Mouse (Mus musculus) left cerebral cortex, postnatal 25 days (tissue): Measurements from ENCODE around the gene Hint2. TPM values are rescaled to one million over a fixed set of nuclear protein-coding genes. Genes with fewer than 3 reads are reported as not detected.
A peak's percentile ranks its signal among the peaks of the same experiment; 100 is the strongest.

Experiments used
- DNase-seq, 2 experiments: peaks; one replicate each; pipeline ENCODE4 v3.0.0; 2022; ENCODE audit warnings: low spot score in 2 of 2, mixed read lengths in 1 of 2
- intact Hi-C: fragments of 180-260 bp; cut with DNase I; formaldehyde crosslinking; loops from one replicate; pipeline ENCODE4 v1.15.1; 2025
- microRNA-seq, 2 experiments: library from miRNA; unstranded; fragments of <30 nt; microRNA quantifications; one replicate each; pipeline ENCODE4 v1.2.0; 2022
- total RNA-seq, 2 experiments: library from RNA; stranded (reverse); gene quantifications; 2 replicates each; pipeline ENCODE4 v1.2.3; 2021

Gene Hint2
- total RNA-seq, 2 experiments from 2014 or later = 33.7 to 35.7 TPM

DNA sequence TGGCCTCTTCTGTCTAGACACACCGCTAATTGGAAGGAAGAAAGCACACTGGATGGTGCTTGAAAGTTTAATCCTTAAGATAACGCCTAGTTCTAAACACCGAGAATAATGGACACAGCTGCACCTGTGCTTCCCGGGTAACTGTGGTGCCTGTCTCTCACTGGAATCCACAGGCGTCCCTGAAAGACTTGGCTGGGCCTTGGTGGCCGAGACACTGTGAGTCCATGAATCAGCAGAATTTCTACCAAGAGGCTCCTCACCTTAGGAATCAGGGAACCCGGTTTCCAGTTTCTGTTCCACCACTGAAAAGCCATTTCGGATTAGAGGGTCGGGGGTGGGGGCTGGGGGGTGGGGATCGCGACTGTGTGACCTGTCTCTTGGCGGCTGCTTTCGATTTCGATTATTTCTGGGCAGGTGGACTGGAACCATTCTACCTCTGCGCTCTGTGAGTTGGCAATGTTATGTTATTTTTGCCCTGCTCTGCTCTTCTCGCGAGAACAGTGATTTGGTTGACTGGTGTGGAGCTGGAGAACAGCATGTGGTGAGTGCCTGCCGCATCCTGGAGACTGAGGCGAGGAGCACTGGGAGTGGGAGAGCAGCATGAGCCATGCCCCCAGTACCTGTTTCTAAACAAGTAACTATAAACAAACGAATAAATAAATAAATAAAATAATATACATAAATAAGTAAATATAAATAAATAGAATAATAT, 27.0 kb downstream of the Hint2 start:
- intact Hi-C loops = no loop called here
- DNase-seq = peak in 1 of 2 experiments; percentile 39

DNA sequence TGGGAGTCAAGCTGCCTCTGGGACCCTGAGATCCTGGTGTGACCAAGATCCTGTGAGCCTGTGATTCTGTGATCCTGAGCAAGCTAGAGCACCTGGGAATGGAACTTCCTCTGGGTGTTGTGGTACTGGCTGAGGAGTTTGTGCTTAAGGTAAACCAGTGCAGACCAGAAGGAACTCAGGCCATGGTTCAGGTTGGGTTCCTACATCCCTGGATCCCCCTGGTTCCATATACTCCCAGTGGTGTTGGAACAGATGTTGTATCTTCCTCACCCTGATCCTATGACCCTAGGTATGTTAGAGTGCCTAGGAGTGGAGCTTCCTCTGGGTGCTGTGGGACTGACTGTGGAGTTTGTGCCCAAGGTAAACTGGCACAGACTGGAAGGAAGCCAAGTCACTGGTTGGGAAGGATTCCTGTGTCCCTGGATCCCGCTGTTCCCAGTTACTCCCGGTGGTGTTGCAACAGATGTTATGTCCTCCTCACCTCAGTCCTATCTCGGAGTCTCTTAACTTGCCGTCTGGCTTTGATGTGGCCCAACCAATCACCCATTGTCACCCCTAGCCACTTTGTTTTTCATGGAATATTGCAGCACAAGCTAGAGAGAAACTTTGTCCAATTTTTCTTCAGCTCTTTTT, 36.0 kb downstream of the Hint2 start:
- no peak for DNase-seq
- intact Hi-C loops = no loop called here

GRCm38 (mm10) chr4:43613060-43613730, 43.1 kb downstream of the Hint2 start:
- intact Hi-C loops = no loop called here

GRCm38 (mm10) chr4:43612534-43612933, 43.7 kb downstream of the Hint2 start:
- intact Hi-C loops = no loop called here
- no peak for DNase-seq

More at GRCm38 (mm10) chr4:43613060-43613730, 43.1 kb downstream of the Hint2 start:
- no peak for DNase-seq

GRCm38 (mm10) chr4:43604751-43605685, 51.2 kb downstream of the Hint2 start:
- intact Hi-C loops = no loop called here
- DNase-seq = no peak

Small RNA genes within 50 kb of the gene (microRNA-seq; reads per million reads assigned to microRNA genes)
- gene Gm25262 = 0.67 to 1.2 reads per million in 2 experiments

Other genes with a start within 250 kb of the Hint2 start
- 1 to 10 TPM in 1 of 2 experiments, under 1 TPM in 1; 0.62 to 1.2 TPM for gene Fam166b, start 227.3 kb downstream of the Hint2 start, total RNA-seq
- gene Tesk1, start 214.5 kb downstream of the Hint2 start, total RNA-seq = 10 to 100 TPM; 86.6 to 87.1 TPM
- 1 to 10 TPM; 1.0 to 2.2 TPM for gene Cd72, start 201.8 kb downstream of the Hint2 start, total RNA-seq
- not detected for gene Sit1, start 172.7 kb downstream of the Hint2 start, total RNA-seq
- gene Ccdc107, start 163.6 kb downstream of the Hint2 start, total RNA-seq = 10 to 100 TPM; 22.3 to 25.4 TPM
- gene Arhgef39, start 156.8 kb downstream of the Hint2 start, total RNA-seq = under 1 TPM; 0.37 to 0.96 TPM
- 1 to 10 TPM in 1 of 2 experiments, not detected in 1; 1.0 TPM for gene Car9, start 149.5 kb downstream of the Hint2 start, total RNA-seq
- 1 to 10 TPM; 8.0 to 8.1 TPM for gene Tpm2, start 132.7 kb downstream of the Hint2 start, total RNA-seq
- gene Creb3, start 94.1 kb downstream of the Hint2 start, total RNA-seq = 10 to 100 TPM; 77.0 to 77.3 TPM
- gene Tln1, start 93.8 kb downstream of the Hint2 start, total RNA-seq = 10 to 100 TPM; 51.7 to 53.4 TPM
- 10 to 100 TPM; 44.3 to 46.7 TPM for gene Rgp1, start 77.8 kb downstream of the Hint2 start, total RNA-seq
- gene Gba2, start 77.6 kb downstream of the Hint2 start, total RNA-seq = 10 to 100 TPM; 65.9 to 69.4 TPM
- under 1 TPM in 1 of 2 experiments, not detected in 1; 0.50 TPM for gene Msmp, start 72.0 kb downstream of the Hint2 start, total RNA-seq
- 10 to 100 TPM; 49.0 to 50.1 TPM for gene Npr2, start 24.5 kb downstream of the Hint2 start, total RNA-seq
- 1 to 10 TPM in 1 of 2 experiments, under 1 TPM in 1; 0.73 to 1.2 TPM for gene Spag8, start 2.9 kb downstream of the Hint2 start, total RNA-seq
- gene Tmem8b, start 12.5 kb upstream of the Hint2 start, total RNA-seq = 10 to 100 TPM; 61.9 to 68.3 TPM
- gene Fam221b, start 12.7 kb upstream of the Hint2 start, total RNA-seq = 1 to 10 TPM; 1.3 to 1.4 TPM
- gene Olfr70, start 44.3 kb upstream of the Hint2 start, total RNA-seq = not detected
- gene Olfr71, start 53.8 kb upstream of the Hint2 start, total RNA-seq = not detected
- 1 to 10 TPM; 1.2 to 1.4 TPM for gene Hrct1, start 70.7 kb upstream of the Hint2 start, total RNA-seq
- under 1 TPM; 0.73 to 0.87 TPM for gene Spaar, start 73.6 kb upstream of the Hint2 start, total RNA-seq
- not detected for gene Olfr159, start 114.5 kb upstream of the Hint2 start, total RNA-seq
- gene Olfr156, start 167.4 kb upstream of the Hint2 start, total RNA-seq = not detected
- not detected for gene Olfr157, start 183.7 kb upstream of the Hint2 start, total RNA-seq
- gene Olfr155, start 195.1 kb upstream of the Hint2 start, total RNA-seq = not detected
- gene Reck, start 219.1 kb upstream of the Hint2 start, total RNA-seq = 1 to 10 TPM; 6.0 to 7.1 TPM